Mouse (Mus musculus) heart, postnatal 4 days (tissue): Measurements from ENCODE around the gene Rbm28. TPM values are rescaled to one million over a fixed set of nuclear protein-coding genes. Genes with fewer than 3 reads are reported as not detected.

ENCODE experiments used
- DNase-seq: peaks from one replicate; pipeline ENCODE4 v3.0.0; 2021
- total RNA-seq, 2 experiments: library from RNA; stranded (reverse); gene quantifications; 2 replicates each; pipeline ENCODE4 v1.2.3; 2021

Gene Rbm28
- total RNA-seq, 2 experiments from 2014 or later, result 30.3 to 32.5 TPM

DNA sequence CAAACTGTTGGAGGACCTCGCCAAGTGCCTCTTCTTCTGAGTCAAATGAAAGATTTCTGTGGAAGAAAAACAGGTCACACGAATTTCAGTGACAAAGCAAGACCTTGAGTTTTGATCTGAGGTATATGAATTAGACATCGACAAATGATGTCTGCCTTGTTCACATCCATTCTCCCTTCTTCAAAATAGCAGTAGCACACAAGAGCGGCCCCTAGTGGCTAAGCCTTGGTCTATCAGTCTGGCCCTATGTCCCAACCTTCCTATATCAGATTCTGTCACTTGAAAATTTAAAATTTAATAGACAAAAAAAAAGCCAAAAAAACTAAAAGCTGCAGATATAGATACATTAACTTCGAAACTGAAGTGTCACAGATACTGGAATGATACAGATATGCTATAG lies 21.2 kb downstream of the Rbm28 start:
- DNase-seq, result peak; percentile 81

DNA sequence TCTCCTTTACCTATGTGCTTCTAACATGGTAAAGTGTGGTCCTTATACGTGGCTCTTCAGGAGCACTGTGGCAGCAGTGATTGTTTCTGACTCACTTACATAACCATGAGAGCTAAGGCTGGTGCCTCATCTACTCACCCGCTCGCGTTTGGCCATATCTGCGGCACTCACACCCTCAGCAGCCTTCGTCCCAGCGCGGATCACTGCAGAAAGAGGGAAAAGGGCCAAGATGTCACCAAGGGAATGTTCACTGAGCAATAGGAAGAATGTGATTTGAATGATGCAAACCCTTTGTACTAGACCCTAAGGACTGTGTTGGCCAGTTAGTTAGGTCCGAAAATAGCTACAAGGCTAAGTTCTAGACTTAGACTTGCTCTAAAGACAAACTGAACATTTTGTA lies 27.4 kb downstream of the Rbm28 start:
- DNase-seq, result no peak

DNA sequence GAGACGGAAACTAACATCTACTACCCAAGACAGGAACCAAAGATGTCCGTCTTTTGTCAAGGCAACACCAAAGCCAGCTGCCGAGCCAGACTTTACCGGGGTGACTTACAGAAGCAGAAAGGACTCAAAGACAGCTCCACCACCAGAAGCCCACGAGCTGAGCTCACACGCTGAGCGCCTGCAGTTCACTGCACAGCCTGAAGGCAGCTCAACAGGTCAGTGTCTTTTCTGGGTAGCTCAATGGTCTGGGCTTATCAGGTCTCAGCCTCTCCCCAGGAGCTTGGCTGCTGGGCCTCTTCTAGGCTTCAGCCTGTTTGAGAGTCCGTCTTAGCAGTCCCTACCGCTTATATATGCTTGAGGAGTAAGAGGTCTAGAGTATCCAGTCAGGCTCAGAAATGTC lies 31.7 kb downstream of the Rbm28 start:
- DNase-seq, result no peak

DNA sequence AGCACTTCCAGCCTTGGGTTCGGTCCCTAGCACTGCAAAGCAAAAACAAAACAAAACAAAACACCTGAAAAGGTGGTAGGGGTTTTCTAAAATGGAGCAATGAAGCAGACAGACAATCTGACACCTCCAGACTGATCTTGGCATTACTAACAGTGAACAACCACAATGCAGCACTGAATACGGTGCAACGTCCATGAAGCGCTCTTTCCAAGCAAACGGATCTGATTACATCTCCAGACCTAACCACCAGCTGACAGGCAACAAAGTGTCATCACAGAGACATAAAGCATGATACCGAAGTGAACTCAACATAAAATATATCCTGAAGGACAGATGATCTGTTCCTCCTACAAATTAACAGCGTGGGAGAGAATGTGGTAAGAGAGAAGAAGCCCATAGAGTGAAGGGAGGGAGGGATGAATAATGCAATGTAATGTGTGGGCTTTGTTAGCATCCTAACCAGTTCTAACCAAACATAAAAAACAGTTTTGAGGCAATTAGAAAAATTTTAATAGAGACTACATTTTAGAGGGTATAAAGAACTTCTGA lies 37.9 kb downstream of the Rbm28 start:
- no peak for DNase-seq

DNA sequence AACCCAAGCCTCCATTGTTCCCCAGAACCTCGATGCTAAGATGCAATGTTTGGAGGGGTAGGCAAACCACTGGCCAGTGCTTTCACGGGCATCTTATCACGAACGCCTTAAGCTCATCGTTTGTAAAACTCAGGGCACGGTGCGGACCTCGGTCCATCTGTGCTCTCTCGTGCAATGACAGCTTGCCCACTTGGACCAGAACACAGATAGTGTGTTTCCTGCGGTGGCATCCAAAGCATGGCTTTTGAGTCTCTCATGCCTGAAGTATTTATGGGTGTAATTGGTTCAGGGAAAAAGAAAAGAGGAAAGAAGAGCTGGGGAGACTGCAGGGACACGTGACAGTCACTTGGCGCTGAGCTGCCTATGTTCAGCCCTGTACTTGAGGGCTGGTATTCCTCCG lies 44.8 kb downstream of the Rbm28 start:
- no peak for DNase-seq

DNA sequence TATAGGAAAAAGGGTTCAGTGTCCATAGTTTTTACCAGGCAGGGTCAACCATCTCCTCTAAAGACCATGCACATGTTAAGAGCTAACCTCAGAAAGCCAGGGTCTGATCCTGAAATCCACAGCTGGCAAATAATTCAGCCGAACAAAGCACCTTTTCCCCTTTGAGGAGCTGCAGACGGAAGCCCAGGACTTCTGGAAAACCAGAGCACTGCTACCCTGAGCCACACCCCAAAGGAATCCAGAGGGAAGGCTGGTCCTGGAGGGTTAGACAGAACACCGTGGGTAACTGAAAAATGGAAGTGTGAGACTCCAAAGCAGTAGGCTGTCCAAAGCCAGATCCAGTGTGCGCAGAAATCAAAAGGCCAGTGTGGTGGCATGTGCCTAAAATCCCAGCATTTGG lies 45.8 kb downstream of the Rbm28 start:
- no peak for DNase-seq

DNA sequence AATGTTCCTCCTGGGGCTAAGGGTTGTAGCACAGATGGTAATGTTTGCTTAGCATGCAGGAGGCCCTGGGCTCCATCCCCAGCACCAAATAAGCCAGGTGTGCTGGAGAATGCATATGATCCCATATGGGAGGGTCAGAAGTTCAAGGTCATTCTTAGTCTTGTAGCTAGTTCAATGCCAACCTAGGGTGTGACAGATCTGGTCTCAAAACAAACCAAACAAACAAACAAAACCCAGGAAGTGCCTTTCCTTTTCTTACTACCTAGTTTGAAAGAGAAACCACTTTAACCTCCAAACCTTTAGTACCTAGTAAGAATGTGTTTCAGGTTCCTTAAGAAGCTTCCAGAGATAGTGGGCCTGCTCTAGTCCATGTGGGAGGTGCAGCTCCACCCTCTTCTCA lies 46.6 kb downstream of the Rbm28 start:
- DNase-seq, result no peak

DNA sequence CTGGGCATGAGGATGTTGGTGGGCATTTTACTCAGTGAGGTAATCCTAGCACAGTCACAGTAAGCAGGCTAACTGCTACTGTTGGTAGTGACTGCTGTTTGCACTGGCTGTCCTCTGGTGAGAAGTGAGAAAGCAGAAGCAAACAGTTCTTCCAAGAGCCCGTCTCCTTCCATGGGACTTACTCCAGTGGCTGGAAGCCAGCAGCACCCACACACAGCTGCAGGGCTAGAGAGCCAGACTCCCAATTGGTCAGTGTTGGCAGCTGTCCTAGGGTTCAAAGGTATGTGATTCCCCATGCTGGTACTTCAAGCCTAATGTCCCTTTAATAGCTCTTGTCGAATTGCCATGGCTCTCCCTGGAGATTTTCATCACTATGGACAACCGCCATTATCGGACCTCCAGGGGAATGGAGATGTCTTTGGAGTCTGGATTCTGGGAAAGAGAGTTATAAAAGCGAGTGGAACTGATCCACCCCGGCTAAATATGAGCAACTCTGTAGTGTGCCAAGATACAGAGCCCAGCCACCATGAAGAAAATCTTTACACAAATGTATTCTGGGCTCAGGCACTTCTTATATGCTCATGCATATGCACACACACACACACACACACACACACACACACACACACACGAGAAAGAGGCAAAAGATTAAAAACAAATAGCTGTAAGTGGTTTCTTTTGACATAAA lies 47.2 kb downstream of the Rbm28 start:
- peak; percentile 81 for DNase-seq

DNA sequence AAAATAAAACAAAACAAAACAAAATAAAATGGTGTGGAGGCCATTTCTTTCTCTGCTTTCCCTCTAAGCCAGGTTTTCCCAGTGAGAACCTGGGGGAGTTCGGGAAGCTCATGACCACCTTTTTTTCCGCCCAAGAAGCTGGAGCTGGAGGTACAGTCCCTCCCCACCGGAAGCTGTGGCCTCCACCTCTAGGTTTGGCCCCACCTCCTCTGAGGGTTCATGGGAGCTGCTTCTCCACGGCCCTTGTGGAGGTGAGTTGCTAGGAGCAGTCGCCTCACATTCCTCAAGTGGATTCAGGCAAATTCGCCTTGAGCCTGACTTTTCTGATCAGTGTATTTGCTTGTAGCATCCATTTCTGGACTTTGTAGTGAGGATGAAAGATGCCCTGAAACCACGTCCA lies 49.0 kb downstream of the Rbm28 start:
- no peak for DNase-seq

DNA sequence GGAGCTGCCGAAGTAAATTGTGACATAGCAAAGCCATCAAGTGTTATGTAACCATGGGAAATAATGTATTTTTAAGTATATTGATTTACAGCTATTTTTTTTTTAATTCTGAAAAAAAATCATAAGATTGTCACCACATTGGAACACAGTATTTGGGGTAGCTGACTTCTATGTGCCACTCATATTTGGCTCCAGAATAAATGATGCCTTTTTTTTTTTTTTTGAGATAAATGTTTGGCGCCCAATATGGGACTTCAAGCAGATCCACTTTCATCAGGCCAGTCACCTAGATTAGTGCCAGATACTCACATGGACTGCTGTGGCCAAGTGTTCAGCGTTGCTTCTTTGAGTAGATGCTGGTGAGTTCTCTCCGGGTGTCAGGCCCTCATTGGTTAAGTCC lies 53.3 kb downstream of the Rbm28 start:
- no peak for DNase-seq

DNA sequence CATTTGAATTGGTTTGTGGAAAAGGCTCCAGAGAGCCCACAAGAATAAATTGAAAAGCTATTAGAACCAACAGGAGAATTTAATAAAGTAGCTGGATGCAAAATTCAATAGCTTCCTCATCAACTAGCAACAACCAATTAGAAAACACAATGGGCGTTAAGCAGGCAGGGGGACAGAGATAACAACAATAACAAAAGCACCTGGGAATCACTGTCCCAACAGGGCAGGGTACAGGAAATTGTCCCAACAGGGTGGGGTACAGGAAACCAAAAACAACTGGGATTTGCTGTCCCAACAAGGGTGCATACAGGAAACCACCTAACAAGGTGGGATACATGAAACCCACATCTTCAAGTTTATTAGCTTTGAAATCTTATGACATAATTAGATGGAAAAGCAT lies 56.4 kb downstream of the Rbm28 start:
- DNase-seq, result no peak

DNA sequence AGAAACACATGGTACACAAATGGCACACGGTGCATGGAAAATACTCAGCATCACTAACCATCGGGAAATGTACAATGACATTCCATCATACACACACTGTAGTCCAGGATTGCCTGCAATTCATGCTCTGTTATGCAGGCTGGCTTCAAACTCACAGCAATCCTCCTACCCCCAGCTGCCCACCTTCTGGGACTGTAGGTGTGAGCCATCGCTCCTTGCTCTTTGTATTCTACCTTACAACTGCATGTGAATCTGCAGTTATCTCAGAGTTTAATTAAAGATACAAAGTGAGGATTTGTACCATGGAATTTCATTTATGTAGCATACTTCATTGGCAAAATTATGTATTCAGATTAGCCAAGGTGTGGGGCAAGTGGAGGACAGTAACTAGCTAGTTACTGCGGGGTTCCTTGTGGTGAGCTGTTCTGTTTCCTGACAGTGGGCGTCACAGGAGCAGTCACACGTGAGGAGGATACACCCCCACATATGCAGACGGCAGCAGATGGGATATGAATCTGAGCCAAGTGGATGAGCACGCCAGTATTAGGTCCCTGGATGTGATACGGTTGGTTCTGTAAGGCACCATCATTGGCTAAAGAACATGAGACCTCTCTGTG lies 63.5 kb downstream of the Rbm28 start:
- DNase-seq, result no peak

DNA sequence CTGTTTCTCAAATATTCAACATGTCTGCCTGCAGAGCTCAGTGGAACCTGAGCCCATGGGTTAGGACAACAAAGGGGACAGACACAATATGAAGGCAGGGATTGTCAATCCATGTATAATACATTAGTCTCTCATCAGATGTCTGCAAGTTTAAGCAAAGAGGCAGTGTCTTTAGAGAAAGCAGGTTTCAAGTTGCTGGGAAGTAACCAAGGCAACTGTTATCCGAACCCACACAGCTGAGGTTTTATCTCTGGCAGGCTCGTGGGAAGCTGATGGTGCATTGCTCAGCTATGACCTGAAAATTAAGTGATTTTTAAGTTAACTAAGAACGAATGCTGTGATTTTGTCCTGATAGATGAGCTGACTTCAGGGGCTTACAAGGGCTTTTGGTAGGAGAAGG lies 64.4 kb downstream of the Rbm28 start:
- DNase-seq, result no peak

DNA sequence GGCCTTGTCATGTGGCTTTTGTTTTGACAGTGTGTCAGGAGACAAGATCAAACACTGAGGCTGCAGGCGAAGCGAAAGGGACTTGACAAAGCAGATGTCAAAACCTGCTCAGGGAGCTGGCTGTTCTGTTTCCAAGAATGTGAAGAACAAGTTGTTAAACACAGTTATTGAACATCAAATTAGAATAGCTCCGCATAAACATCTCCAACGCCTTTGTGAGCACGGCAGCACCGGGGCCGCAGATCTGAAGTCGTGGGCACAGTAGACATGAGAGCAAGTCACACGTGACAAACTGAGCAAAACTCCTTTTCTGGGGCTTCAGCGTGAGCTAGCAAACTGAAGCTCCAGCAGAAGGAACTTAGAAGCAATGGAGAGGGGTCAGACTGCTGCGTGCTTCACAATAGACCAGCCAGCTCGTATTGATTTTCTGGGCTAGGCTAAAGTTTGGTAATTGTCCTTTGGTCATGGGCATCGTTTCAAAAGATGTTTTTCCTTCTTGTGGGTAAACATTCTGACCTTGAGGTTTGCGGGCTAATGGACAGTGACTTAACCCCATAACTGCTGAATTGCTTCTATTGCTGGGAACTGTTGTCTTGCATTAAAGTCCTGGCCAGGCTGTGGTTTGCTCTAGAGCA lies 65.2 kb downstream of the Rbm28 start:
- no peak for DNase-seq

DNA sequence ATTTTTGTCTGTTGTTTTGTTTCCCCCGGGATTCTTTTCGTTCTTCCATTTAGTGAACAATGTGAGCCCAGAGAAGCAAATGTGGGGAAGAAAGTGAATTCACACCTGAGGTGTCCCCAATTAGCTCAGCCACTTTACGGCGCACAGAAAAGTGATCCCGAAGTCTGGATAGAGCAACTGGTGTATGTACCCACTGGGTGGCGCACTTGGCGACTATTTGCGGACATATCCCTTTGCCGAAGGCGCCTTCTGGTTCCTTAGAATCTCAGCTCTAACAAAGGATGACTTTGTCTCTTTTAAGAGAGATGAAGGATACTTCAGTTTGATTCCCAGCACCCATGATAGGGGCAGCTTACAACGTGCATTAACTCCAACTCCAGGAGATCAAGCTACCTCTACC lies 71.9 kb downstream of the Rbm28 start:
- peak; percentile 24 for DNase-seq

DNA sequence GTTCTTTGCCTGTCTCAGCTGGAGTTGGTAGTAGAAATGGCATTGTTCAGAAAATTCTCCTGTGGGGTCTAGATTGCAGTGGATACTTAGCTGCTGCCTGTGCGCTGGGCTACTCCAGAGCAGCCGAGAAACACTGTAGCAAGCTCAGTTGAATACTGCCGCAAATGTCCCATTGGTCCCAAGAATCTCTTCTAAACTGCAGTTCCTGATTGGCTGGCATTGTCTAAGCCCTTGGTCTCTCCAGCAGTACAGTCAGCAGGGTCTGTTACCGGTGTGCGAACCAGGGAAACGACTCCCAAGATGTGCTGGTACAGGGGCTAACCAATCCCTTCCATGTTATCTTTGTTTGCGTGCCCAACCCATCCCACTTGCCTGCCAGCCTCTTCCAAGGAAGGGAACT lies 72.6 kb downstream of the Rbm28 start:
- no peak for DNase-seq

DNA sequence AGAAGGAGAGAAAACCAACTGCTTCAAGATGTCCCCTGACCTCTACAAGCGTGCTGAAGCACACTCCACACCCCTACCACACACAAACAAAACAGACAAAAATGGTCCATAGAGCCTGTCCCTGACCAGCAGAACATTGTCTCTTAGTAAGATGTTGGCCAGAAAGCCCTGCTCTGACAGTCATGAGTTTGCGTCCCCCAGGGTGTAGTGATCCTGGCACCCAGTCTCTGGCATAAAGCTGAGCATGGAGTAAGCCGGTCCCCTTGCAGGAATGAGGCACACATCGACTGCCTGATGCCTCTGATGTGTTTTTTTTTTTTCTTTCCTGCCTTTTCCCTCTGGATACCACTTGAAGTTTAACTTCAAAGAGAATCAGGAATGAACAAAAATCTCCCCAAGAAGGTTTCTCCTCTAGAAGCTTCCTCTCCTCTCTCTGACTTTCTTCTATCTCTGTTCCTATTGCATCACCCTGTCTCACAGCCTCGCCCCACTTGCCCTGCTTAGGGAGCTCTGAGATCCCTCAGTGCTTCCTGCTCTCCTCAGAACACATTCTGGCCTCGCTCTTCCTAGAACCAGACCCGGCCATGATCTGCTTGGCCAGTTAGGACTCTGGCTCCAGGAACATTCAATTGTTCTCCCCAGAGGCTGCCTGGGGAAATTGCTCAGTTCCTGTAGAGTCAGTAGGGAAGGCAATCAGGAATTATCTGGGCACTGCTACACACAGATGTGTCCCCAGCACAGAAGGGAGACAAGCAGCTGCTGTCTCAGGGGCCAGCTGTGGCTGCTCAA lies 76.7 kb downstream of the Rbm28 start:
- peak; percentile 55 for DNase-seq

DNA sequence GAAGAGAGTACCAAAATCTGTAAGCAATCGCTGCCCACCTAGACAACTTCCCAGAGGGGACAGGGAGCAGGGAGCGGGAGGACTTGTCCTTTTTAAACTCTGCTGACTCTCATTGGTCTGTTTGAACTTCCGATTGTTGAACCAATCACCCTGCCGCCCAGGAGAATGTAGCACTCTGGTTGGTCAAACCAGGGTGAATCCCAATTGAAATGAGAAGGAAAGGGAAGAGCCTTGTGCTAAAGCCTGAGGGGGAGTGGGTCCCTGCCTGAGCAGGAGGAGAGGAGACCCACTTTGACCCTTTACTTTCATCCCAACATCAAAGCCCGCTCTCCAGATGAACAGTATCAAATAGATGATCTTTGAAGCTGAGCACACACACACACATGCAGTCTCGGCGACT lies 80.4 kb downstream of the Rbm28 start:
- DNase-seq, result no peak

DNA sequence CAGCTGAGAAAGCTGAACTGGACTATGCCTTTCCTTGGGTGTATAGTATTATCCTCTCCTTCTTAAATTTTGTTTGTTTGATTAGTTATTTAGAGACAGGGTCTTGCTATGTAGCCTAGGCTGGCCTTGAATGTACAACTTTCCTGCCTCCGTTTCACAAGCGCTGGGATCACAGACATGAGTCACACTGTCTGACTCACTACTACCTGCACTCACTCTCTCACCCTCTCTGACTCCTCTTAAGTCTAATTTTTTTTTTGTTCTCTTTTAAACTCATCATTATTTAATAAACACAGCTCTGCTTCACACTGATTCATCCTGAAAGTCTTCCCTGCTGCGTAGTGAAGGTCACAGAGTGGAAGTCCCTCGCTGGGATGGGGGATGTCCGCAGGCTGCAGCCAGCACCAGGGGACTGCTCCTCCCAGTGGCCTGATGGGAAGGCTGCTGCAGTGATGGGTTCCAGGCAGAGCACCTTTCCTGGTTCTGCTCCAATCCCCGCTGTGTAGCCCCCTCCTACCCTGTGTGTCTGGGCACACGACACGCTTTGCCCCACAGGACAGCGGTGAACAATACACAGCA lies 81.9 kb downstream of the Rbm28 start:
- no peak for DNase-seq

DNA sequence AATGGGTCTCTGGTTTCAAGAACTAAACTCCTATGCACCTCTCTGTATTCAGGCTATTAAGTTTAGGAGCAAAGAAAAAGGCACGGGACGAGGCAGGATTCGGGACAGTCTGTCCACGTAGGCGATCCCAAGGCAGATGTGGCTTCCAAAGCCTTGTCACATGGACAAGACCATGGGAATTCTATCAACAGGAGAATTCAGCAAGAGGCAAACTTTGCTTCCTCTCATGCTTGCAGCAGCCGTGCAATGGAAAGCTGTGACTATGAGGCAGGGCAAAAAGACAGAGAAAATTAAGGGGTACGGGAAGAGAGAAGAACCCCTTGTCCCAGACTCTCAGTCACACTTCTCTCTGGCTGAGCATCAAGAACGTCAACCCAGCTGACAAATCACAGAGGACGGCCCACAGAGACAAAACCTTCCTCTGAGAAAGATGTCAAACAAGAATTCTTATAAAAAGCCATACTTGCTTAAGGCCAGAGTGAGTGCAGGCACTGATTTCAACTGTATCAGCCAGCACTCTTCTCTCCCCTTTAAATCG lies 82.9 kb downstream of the Rbm28 start:
- DNase-seq, result no peak

DNA sequence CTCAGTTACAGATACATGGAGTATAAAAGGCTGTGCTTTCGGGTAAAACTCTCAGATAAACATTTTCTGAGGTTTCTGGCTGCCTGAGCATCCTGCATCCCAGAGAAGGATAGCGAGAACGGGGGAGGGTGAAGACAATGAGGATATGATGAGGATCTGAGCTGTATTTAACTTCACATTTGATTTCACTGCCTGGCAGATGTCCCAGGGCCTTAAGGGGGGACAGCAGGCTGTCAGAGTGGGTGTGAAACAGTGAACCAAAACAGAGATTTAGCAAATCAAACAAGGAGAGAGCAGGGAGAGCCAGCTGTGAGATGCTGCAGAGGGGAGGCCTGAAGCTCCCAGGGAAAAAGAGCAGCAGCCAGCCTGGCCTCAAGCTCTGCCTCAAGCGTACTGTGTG lies 85.5 kb downstream of the Rbm28 start:
- peak; percentile 13 for DNase-seq

DNA sequence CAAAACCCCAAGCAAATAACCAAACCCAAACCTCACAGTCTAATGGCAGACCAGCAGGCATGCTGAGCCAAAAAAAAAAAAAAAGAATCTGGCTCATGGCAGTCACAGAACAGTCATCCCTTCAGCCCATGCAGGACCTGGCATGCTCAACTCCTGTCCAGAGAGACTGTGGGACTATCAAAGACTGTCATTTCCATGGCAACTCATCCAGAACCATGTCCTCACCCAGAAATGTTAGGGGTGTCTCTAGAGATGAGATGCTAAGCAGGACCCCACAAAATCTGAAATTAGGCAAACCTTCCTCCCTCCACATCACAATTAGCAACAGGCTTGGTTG lies 90.7 kb downstream of the Rbm28 start:
- DNase-seq, result no peak
